Mouse (Mus musculus) ES-Bruce4 (cell line): Measurements from ENCODE around the gene Atf1. TPM values are rescaled to one million over a fixed set of nuclear protein-coding genes. Genes with fewer than 3 reads are reported as not detected.
"Not testable (repeated sequence)": the region's sequence is repeated elsewhere in the genome, so short reads cannot be mapped to it uniquely, and the experiment has no call there.

Source experiments
- H3K27ac ChIP-seq: 2 replicates; pipeline ENCODE4 v1.5.1; 2012; ENCODE audit warnings: low read length, inconsistent platforms; ENCODE audit not compliant: insufficient read depth
- H3K27me3 ChIP-seq: 2 replicates; pipeline ENCODE4 v1.6.1; 2012; ENCODE audit warnings: mild to moderate bottlenecking, low read length, inconsistent platforms; ENCODE audit not compliant: control insufficient read depth, poor library complexity, insufficient read depth, severe bottlenecking
- H3K36me3 ChIP-seq: 2 replicates; pipeline ENCODE4 v1.6.1; 2012; ENCODE audit warnings: inconsistent platforms, mild to moderate bottlenecking, low read length, moderate library complexity; ENCODE audit not compliant: control insufficient read depth, poor library complexity, insufficient read depth, severe bottlenecking
- H3K4me1 ChIP-seq: one replicate; pipeline ENCODE4 v1.8.1; 2011; ENCODE audit warnings: low read length; ENCODE audit not compliant: control insufficient read depth, insufficient read depth
- H3K4me3 ChIP-seq: 2 replicates; pipeline ENCODE4 v1.5.1; 2011; ENCODE audit warnings: low read depth, mild to moderate bottlenecking, low read length
- H3K9ac ChIP-seq: 2 replicates; pipeline ENCODE4 v1.6.1; 2012; ENCODE audit warnings: low read depth, mild to moderate bottlenecking, inconsistent platforms; ENCODE audit not compliant: poor library complexity, severe bottlenecking
- H3K9me3 ChIP-seq: replicated peaks from 2 replicates; pipeline ENCODE4 v1.6.1; 2012; ENCODE audit warnings: mild to moderate bottlenecking, low read length, inconsistent platforms; ENCODE audit not compliant: control insufficient read depth, poor library complexity, insufficient read depth, severe bottlenecking
- CTCF ChIP-seq: IDR thresholded peaks from one replicate; pipeline ENCODE4 v1.8.1; 2011; ENCODE audit warnings: low read depth, low read length
- EP300 ChIP-seq: IDR thresholded peaks from 2 replicates; pipeline ENCODE4 v1.6.1; 2011; ENCODE audit warnings: low read depth, low read length; ENCODE audit not compliant: insufficient read depth
- POLR2A ChIP-seq: IDR thresholded peaks from one replicate; pipeline ENCODE4 v1.8.1; 2011; ENCODE audit warnings: low read length; ENCODE audit not compliant: insufficient read depth
- polyA plus RNA-seq: library from polyadenylated mRNA; stranded (reverse); fragments of >200 nt; gene quantifications from 2 replicates; pipeline ENCODE4 v1.2.4, GENCODE M21; 2011; ENCODE audit warnings: low read depth; ENCODE audit not compliant: missing spikeins, insufficient read depth, insufficient read length

Gene Atf1
- polyA plus RNA-seq, 1 experiment = 55.8 TPM

- TF ChIP-seq CTCF (peak; percentile 0), POLR2A (no peak)
- H3K9me3 ChIP-seq = peaks cover 15% of the 10 kb centered on the region
- peaks cover 5% of the 10 kb centered on the region; the same call in 1 of the 2 replicates for H3K36me3 ChIP-seq
- H3K4me3 ChIP-seq = no peak overlapping the region
- H3K27me3 ChIP-seq = no peaks in the 10 kb centered on the region
- peaks cover 11% of the 10 kb centered on the region for H3K4me1 ChIP-seq
- H3K27ac ChIP-seq = peak overlapping the region; percentile 100
- H3K9ac ChIP-seq = 0 out of 2 replicates have a peak overlapping the region, but pooled peaks have one; percentile 55
Observed at GRCm38 (mm10) chr15:100263246-100263905, 35.8 kb downstream of the Atf1 start.

- Histone ChIP-seq H3K36me3 (no peaks in the 10 kb centered on the region), H3K4me3 (no peak overlapping the region), H3K9ac (no peak overlapping the region), H3K27me3 (no peaks in the 10 kb centered on the region), H3K27ac (peak overlapping the region; percentile 67), H3K4me1 (peaks cover 7% of the 10 kb centered on the region), H3K9me3 (peaks cover 17% of the 10 kb centered on the region)
- TF ChIP-seq POLR2A (no peak), CTCF (no peak), EP300 (no peak)
Observed at GRCm38 (mm10) chr15:100265586-100266325, 38.1 kb downstream of the Atf1 start.

DNA sequence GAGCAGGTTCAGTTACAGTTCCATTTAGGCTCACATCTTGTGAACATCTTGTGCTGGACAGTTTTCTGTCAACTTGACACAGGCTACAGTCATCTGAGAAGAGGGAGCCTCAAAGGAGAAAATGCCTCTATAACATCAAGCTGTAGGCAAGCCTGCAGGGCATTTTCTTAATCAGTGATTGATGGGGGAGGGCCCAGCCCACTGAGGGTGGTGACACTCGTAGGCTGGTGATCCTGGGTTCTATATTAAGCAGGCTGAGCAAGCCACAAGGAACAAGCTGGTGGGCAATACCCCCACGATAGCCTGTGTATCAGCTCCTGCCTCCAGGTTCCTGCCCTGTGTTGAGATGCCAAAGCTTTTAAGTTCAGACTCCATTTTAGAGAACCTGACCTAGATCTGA, 41.3 kb downstream of the Atf1 start:
- no peak overlapping the region for H3K9ac ChIP-seq

GRCm38 (mm10) chr15:100269776-100270175, 42.2 kb downstream of the Atf1 start:
- Histone ChIP-seq H3K36me3 (no peaks in the 10 kb centered on the region), H3K4me3 (peak overlapping the region; percentile 94), H3K4me1 (no peaks in the 10 kb centered on the region), H3K9me3 (peaks cover 17% of the 10 kb centered on the region), H3K27me3 (no peaks in the 10 kb centered on the region), H3K27ac (peak overlapping the region; percentile 92), H3K9ac (peak overlapping the region; percentile 73)
- TF ChIP-seq POLR2A (peak; percentile 35), EP300 (peak; percentile 98), CTCF (no peak)

More for the DNA sequence above, 41.3 kb downstream of the Atf1 start:
- peaks cover 17% of the 10 kb centered on the region for H3K9me3 ChIP-seq
- no peaks in the 10 kb centered on the region for H3K4me1 ChIP-seq
- H3K27me3 ChIP-seq = no peaks in the 10 kb centered on the region
- TF ChIP-seq CTCF = no peak
- TF ChIP-seq EP300 = no peak
- no peak for TF ChIP-seq POLR2A
- H3K36me3 ChIP-seq = no peaks in the 10 kb centered on the region
- peak overlapping the region; percentile 92 for H3K27ac ChIP-seq
- H3K4me3 ChIP-seq = no peak overlapping the region

GRCm38 (mm10) chr15:100270609-100271008, 43.0 kb downstream of the Atf1 start:
- peak overlapping the region; percentile 73 for H3K9ac ChIP-seq
- peak overlapping the region; percentile 94 for H3K4me3 ChIP-seq

DNA sequence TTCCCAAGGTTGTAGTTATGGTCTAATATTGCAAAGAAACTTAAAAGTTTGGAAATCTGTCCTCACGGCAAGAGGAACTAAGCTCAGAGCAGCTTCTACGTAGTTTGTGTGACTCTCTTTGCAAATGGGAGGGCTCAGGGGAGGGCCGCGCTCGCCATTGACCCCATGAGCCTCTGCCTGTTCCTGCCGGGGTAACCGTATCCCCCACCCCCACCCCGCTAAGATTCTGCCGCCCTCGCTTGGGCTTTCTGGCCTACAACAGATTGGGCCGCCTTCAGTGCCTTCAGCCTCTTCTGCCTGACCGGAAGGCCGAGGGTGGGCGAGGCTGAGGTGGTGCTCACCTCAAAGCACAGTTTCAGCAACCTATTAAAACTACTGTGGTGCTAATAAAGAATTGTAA, 43.8 kb downstream of the Atf1 start:
- Histone ChIP-seq H3K27me3 (no peaks in the 10 kb centered on the region), H3K9me3 (peaks cover 16% of the 10 kb centered on the region), H3K4me3 (peak overlapping the region; percentile 34), H3K36me3 (no peaks in the 10 kb centered on the region), H3K4me1 (no peaks in the 10 kb centered on the region), H3K27ac (0 out of 2 replicates have a peak overlapping the region, but pooled peaks have one; percentile 38), H3K9ac (peak overlapping the region; percentile 73)
- TF ChIP-seq CTCF = no peak
- TF ChIP-seq POLR2A = no peak
- peak; percentile 78; the same call in 1 of the 2 replicates for TF ChIP-seq EP300

More at GRCm38 (mm10) chr15:100270609-100271008, 43.0 kb downstream of the Atf1 start:
- H3K27me3 ChIP-seq, H3K4me1 ChIP-seq, H3K36me3 ChIP-seq: not testable (repeated sequence)
- H3K9me3 ChIP-seq = peaks cover 17% of the 10 kb centered on the region
- peak overlapping the region; percentile 91 for H3K27ac ChIP-seq
